Comparison of ENCODE assay signal across 9 mouse cellular contexts in the genomic region with DNA sequence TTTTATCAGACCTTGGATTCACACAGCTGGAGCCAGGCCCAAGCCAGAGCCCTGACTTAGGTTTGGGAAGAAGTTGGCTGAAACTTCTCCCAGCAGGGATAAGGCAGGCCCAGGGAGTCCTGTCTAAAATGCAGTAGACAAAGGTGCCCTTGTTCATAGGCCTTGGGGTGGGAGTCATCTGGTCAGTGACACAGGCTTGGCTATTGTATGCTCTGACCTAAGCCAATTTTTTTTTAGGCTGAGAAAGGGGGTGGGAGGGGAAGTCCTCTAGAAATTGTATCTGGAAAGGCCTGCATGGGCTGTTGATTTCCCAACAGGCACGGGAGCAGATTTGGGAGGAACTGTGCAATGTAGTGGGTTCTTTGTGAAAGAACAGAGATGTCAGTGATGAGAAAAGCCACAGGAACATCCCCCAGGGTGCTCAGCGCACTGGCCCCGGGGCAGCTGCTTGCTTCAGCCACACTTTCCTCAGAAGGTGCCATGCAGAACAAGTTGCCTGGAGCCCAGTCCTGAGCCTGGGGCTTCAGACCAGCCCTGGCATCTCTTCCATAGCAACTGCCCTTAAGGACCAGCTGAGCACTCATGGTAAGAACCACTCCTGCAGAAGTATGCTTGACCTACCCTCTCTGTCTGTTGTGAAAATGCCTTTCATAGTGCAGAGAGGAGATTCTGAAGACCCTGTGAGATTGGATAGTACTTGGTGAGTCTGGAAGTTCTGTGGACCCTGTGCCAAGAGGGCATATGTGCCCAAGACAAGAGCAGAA.
A peak's percentile ranks its signal among the peaks of the same experiment; 100 is the strongest.
DNase-seq lines count a peak whose midpoint lies in the region; ATAC-seq and TF ChIP-seq lines count a peak whose summit lies in the region.
"Had no signal": no experiment of that assay in that cellular context is flagged by ENCODE, and none has a peak within 500 bp of the region (broad histone marks: within the 10 kb centered on the region; RNA-seq: fewer than 3 reads in every experiment).

No protein-coding gene starts in this region.

- ATAC-seq in kidney, embryonic 16.5 days (ENCODE audit: low FRiP score, low TSS enrichment): no peak
- no peak for ATAC-seq in heart, embryonic 13.5 days (ENCODE audit: extremely low read depth, insufficient number of reproducible peaks, low FRiP score, low TSS enrichment)
- ATAC-seq in forebrain, embryonic 11.5 days (replicated peaks; ENCODE audit: low FRiP score): no peak

- H3K4me1 ChIP-seq in kidney, embryonic 16.5 days (ENCODE audit: insufficient read depth, low read length): peaks cover 7% of the 10 kb centered on the region; the same call in 1 of the 2 replicates
- no peaks in the 10 kb centered on the region for H3K4me1 ChIP-seq in kidney, adult 2 months (ENCODE audit: control insufficient read depth, insufficient read depth, low read length)
- peaks cover 11% of the 10 kb centered on the region for H3K4me1 ChIP-seq in bone marrow, adult 2 months (ENCODE audit: control insufficient read depth, insufficient read depth, low read length)
- H3K4me1 ChIP-seq in heart, embryonic 13.5 days: peaks cover 34% of the 10 kb centered on the region
- H3K4me1 ChIP-seq in forebrain, embryonic 11.5 days (replicated peaks; ENCODE audit: control insufficient read depth, insufficient read depth, low read length): 0 out of 2 replicates have a peak, but pooled peaks cover 3% of the 10 kb centered on the region

- no peak for TF ChIP-seq POLR2A in kidney, adult 2 months (IDR thresholded peaks at IDR 0.05; ENCODE audit: low read depth, low read length)
- peak; percentile 52; the same call in 1 of the 2 replicates for TF ChIP-seq POLR2A in bone marrow, adult 2 months (IDR thresholded peaks at IDR 0.05; ENCODE audit: borderline replicate concordance, control insufficient read depth, low read depth, low read length)

- H3K27me3 ChIP-seq in kidney, embryonic 16.5 days (ENCODE audit: insufficient read depth, low read length): no peaks in the 10 kb centered on the region
- H3K27me3 ChIP-seq in kidney, adult 2 months (replicated peaks; ENCODE audit: control insufficient read depth, insufficient read depth, low read length): no peaks in the 10 kb centered on the region
- H3K27me3 ChIP-seq in heart, embryonic 13.5 days (replicated peaks): no peaks in the 10 kb centered on the region
- H3K27me3 ChIP-seq in forebrain, embryonic 11.5 days (ENCODE audit: control insufficient read depth, insufficient read depth, low read length): no peaks in the 10 kb centered on the region

- 52% methylated on average over 3 of the region's 3 CpGs for WGBS in kidney, embryonic 16.5 days
- WGBS in kidney, adult 2 months: 72% methylated on average over 3 of the region's 3 CpGs
- WGBS in bone marrow, adult 2 months: 5% methylated on average over 3 of the region's 3 CpGs
- 63% methylated on average over 3 of the region's 3 CpGs for WGBS in heart, embryonic 13.5 days
- WGBS in forebrain, embryonic 11.5 days: 65% methylated on average over 3 of the region's 3 CpGs

- H3K9me3 ChIP-seq in kidney, embryonic 16.5 days (ENCODE audit: low read length): no peaks in the 10 kb centered on the region
- no peaks in the 10 kb centered on the region for H3K9me3 ChIP-seq in heart, embryonic 13.5 days
- H3K9me3 ChIP-seq in forebrain, embryonic 11.5 days (ENCODE audit: control insufficient read depth, low read length): no peaks in the 10 kb centered on the region

- no peak for DNase-seq in kidney, adult 2 months
- DNase-seq in lung, postnatal 4 days: peak; percentile 39 to 46
- no peak for DNase-seq in yolk sac, embryonic 10.5 days (ENCODE audit: low spot score)
- DNase-seq in forebrain, embryonic 11.5 days (ENCODE audit: low spot score): no peak
- no peak for DNase-seq in layer of hippocampus, postnatal 25 days (ENCODE audit: extremely low spot score in 1 of 2, low spot score in 1 of 2)

- no peak overlapping the region for H3K4me2 ChIP-seq in kidney, embryonic 16.5 days (replicated peaks; ENCODE audit: low read depth, low read length)
- peak overlapping the region; percentile 30; the same call in 1 of the 2 replicates for H3K4me2 ChIP-seq in heart, embryonic 13.5 days
- H3K4me2 ChIP-seq in forebrain, embryonic 11.5 days (ENCODE audit: low read depth, low read length, severe bottlenecking): no peak overlapping the region

- H3K36me3 ChIP-seq in kidney, embryonic 16.5 days (ENCODE audit: insufficient read depth, low read length): no peaks in the 10 kb centered on the region
- H3K36me3 ChIP-seq in kidney, adult 2 months (ENCODE audit: control insufficient read depth, insufficient read depth, low read length): no peaks in the 10 kb centered on the region
- H3K36me3 ChIP-seq in heart, embryonic 13.5 days: no peaks in the 10 kb centered on the region
- no peaks in the 10 kb centered on the region for H3K36me3 ChIP-seq in forebrain, embryonic 11.5 days (ENCODE audit: control insufficient read depth, insufficient read depth, low read length)
- H3K36me3 ChIP-seq: G1E had no signal

- peak overlapping the region; percentile 4; the same call in 1 of the 2 replicates for H3K27ac ChIP-seq in kidney, embryonic 16.5 days (ENCODE audit: low read length)
- H3K27ac ChIP-seq in kidney, adult 2 months (ENCODE audit: insufficient read depth, low read depth, low read length): no peak overlapping the region
- H3K27ac ChIP-seq in bone marrow, adult 2 months (ENCODE audit: control insufficient read depth, insufficient read depth, low read depth, low read length, poor library complexity): peak overlapping the region; percentile 80
- peak overlapping the region; percentile 85 for H3K27ac ChIP-seq in heart, embryonic 13.5 days (replicated peaks)
- no peak overlapping the region for H3K27ac ChIP-seq in forebrain, embryonic 11.5 days (ENCODE audit: low read depth, low read length)

- no peak overlapping the region for H3K9ac ChIP-seq in kidney, embryonic 16.5 days (replicated peaks; ENCODE audit: low read length)
- no peak overlapping the region for H3K9ac ChIP-seq in heart, embryonic 13.5 days
- no peak overlapping the region for H3K9ac ChIP-seq in forebrain, embryonic 11.5 days (ENCODE audit: low read length)

- no peak for TF ChIP-seq CTCF in kidney, adult 2 months (conservative IDR thresholded peaks at IDR 0.05; ENCODE audit: insufficient read depth, insufficient read length, low read depth, low read length)
- TF ChIP-seq CTCF in bone marrow, adult 2 months (IDR thresholded peaks at IDR 0.05; ENCODE audit: control insufficient read depth, insufficient read depth, low read length): no peak

- no peak overlapping the region for H3K4me3 ChIP-seq in kidney, embryonic 16.5 days (ENCODE audit: low read length)
- H3K4me3 ChIP-seq in kidney, adult 2 months (ENCODE audit: insufficient read depth, low read depth, low read length): no peak overlapping the region
- H3K4me3 ChIP-seq in bone marrow, adult 2 months (replicated peaks; ENCODE audit: control insufficient read depth, low read depth, low read length): peak overlapping the region; percentile 67
- H3K4me3 ChIP-seq in heart, embryonic 13.5 days: no peak overlapping the region
- H3K4me3 ChIP-seq in forebrain, embryonic 11.5 days (ENCODE audit: low read depth, low read length): no peak overlapping the region

Comparison
In these comparisons a context has a peak if more than half of its experiments do, and no peak if none do; other contexts are left out.
1. H3K27ac ChIP-seq: peak in kidney, embryonic 16.5 days (single experiment), bone marrow, adult 2 months (single experiment) and heart, embryonic 13.5 days (single experiment); none in kidney, adult 2 months (single experiment) and forebrain, embryonic 11.5 days (single experiment).
2. DNase-seq: peak in lung, postnatal 4 days (2 of 2); none in kidney, adult 2 months (single experiment), yolk sac, embryonic 10.5 days (single experiment), forebrain, embryonic 11.5 days (single experiment) and layer of hippocampus, postnatal 25 days (0 of 2).